Mouse (Mus musculus) megakaryocyte, embryonic 14.5 days (primary cell): ENCODE measurements at regions not wholly inside any gene's neighbourhood (a gene's known extent, or its start where the extent isn't known, plus 50 kb on each side); places are given as distances from the start of the nearest gene placed in this dataset.

Experiments used
- H3K27me3 ChIP-seq: replicated peaks from 2 replicates; pipeline ENCODE3; 2012; ENCODE audit warnings: inconsistent platforms
- H3K36me3 ChIP-seq: replicated peaks from 2 replicates; pipeline ENCODE3; 2012; ENCODE audit warnings: low read length, inconsistent platforms, mixed read lengths
- H3K4me1 ChIP-seq: 2 replicates; pipeline ENCODE4 v1.6.1; 2012; ENCODE audit warnings: inconsistent platforms
- H3K4me3 ChIP-seq: replicated peaks from 2 replicates; pipeline ENCODE3; 2012; ENCODE audit warnings: moderate library complexity, mild to moderate bottlenecking, inconsistent platforms
- H3K9me3 ChIP-seq: 2 replicates; pipeline ENCODE4 v1.6.1; 2012; ENCODE audit warnings: inconsistent platforms
- FLI1 ChIP-seq: IDR thresholded peaks from 2 replicates; pipeline ENCODE4 v1.6.1; 2012; ENCODE audit warnings: low read length, inconsistent platforms, mixed read lengths
- GATA1 ChIP-seq: IDR thresholded peaks from 3 replicates; pipeline ENCODE4 v1.6.1; 2012; ENCODE audit warnings: mixed read lengths, low read length, inconsistent platforms, borderline replicate concordance

DNA sequence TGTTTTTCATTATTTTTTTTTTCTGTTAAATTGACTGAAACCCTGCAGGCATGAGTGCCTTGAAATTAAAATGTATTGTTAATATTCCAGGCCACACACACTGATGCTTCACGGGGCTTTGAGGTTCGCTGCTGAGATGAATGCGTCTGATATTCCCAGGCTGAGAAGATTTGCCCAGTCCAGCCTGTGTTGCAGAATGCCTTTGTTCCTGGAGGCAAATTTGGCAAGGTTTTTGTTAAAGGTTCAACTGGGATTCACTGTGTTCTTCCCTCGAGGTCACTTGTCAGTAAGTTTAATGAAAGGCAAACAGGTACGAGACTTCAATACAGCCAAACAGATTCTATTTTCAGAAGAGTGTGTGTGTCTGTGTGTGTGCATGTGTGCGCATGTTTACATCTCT lies 50.0 kb upstream of the Cachd1 start:
- Histone ChIP-seq H3K4me1 (no peaks in the 10 kb centered on the region), H3K9me3 (no peaks in the 10 kb centered on the region)
- TF ChIP-seq FLI1, result no peak
- no peak for TF ChIP-seq GATA1

More for the DNA sequence above, 50.0 kb upstream of the Cachd1 start:
- Histone ChIP-seq H3K36me3 (no peaks in the 10 kb centered on the region), H3K4me3 (no peak overlapping the region), H3K27me3 (no peaks in the 10 kb centered on the region)
